Mouse (Mus musculus) gastrocnemius, postnatal 14 days (tissue): Measurements from ENCODE around the gene Gpi1. TPM values are rescaled to one million over a fixed set of nuclear protein-coding genes. Genes with fewer than 3 reads are reported as not detected.
"Not testable (repeated sequence)": the region's sequence is repeated elsewhere in the genome, so short reads cannot be mapped to it uniquely, and the experiment has no call there.

Experiments
- DNase-seq: peaks from one replicate; pipeline ENCODE4 v3.0.0; 2021; ENCODE audit warnings: mixed read lengths
- intact Hi-C: fragments of 180-260 bp; cut with DNase I; formaldehyde crosslinking; loops from one replicate; pipeline ENCODE4 v1.15.1; 2025; ENCODE audit warnings: low total_unique reads
- total RNA-seq, 2 experiments: library from RNA; stranded (reverse); gene quantifications; 2 replicates each; pipeline ENCODE4 v1.2.3; 2021

Gene Gpi1
- total RNA-seq, 2 experiments from 2014 or later, result 1,010 to 1,102 TPM

- peak; percentile 97 for DNase-seq
- intact Hi-C loops, result no loop called here
These were observed 3.9 kb upstream of the Gpi1 start for GRCm38 (mm10) chr7:34233909-34234609.

GRCm38 (mm10) chr7:34232785-34233725, 2.9 kb upstream of the Gpi1 start:
- intact Hi-C loops, result no loop called here
- no peak for DNase-seq

GRCm38 (mm10) chr7:34229691-34230111, 435 bp downstream of the Gpi1 start:
- DNase-seq, result peak; percentile 65
- intact Hi-C loops, result no loop called here

- no peak for DNase-seq
- intact Hi-C loops, result no loop called here
These were observed 983 bp downstream of the Gpi1 start for GRCm38 (mm10) chr7:34229153-34229552.

- intact Hi-C loops, result no loop called here
- DNase-seq, result peak; percentile 34
These were observed 1.5 kb downstream of the Gpi1 start for GRCm38 (mm10) chr7:34228641-34229040.

GRCm38 (mm10) chr7:34226846-34227245, 3.3 kb downstream of the Gpi1 start:
- intact Hi-C loops, result no loop called here
- no peak for DNase-seq

GRCm38 (mm10) chr7:34226086-34226485, 4.0 kb downstream of the Gpi1 start:
- no peak for DNase-seq
- intact Hi-C loops, result no loop called here

GRCm38 (mm10) chr7:34224308-34224707, 5.8 kb downstream of the Gpi1 start:
- no peak for DNase-seq
- intact Hi-C loops, result no loop called here

GRCm38 (mm10) chr7:34222340-34222739, 7.8 kb downstream of the Gpi1 start:
- intact Hi-C loops, result no loop called here
- no peak for DNase-seq

- intact Hi-C loops, result no loop called here
- no peak for DNase-seq
These were observed 8.4 kb downstream of the Gpi1 start for GRCm38 (mm10) chr7:34221594-34222250.

- no peak for DNase-seq
- intact Hi-C loops, result no loop called here
These were observed 11.6 kb downstream of the Gpi1 start for GRCm38 (mm10) chr7:34218496-34218895.

- no peak for DNase-seq
- intact Hi-C loops, result no loop called here
These were observed 13.7 kb downstream of the Gpi1 start for GRCm38 (mm10) chr7:34216474-34216873.

- peak; percentile 77 for DNase-seq
- intact Hi-C loops, result no loop called here
These were observed 14.7 kb downstream of the Gpi1 start for GRCm38 (mm10) chr7:34215481-34215880.

- DNase-seq, result no peak
- intact Hi-C loops, result no loop called here
These were observed 15.5 kb downstream of the Gpi1 start for GRCm38 (mm10) chr7:34214644-34215043.

- DNase-seq, result no peak
- intact Hi-C loops, result no loop called here
These were observed 16.9 kb downstream of the Gpi1 start for GRCm38 (mm10) chr7:34213281-34213680.

GRCm38 (mm10) chr7:34208027-34208745, 21.9 kb downstream of the Gpi1 start:
- intact Hi-C loops, result no loop called here
- no peak for DNase-seq

- no peak for DNase-seq
- intact Hi-C loops, result no loop called here
These were observed 23.8 kb downstream of the Gpi1 start for GRCm38 (mm10) chr7:34206331-34206730.

- intact Hi-C loops, result not testable (repeated sequence)
These were observed 28.0 kb downstream of the Gpi1 start for GRCm38 (mm10) chr7:34202147-34202546.

GRCm38 (mm10) chr7:34200829-34201228, 29.3 kb downstream of the Gpi1 start:
- no peak for DNase-seq
- intact Hi-C loops, result no loop called here

More at GRCm38 (mm10) chr7:34202147-34202546, 28.0 kb downstream of the Gpi1 start:
- not testable (repeated sequence) for DNase-seq
